Mouse (Mus musculus): ENCODE results near the gene Syce3. TPM values are rescaled to one million over a fixed set of nuclear protein-coding genes. Genes with fewer than 3 reads are reported as not detected.

Gene Syce3
- polyA plus RNA-seq, 1 experiment from 2014 or later = not detected

Other genes starting within 250 kb of the Syce3 start
- 146 and 147 TPM in 2 replicates for gene Plxnb2, start 229.7 kb downstream of the Syce3 start, polyA plus RNA-seq (2014; fragmentation: Nextera tagmentation; extraction: Ambion mirVana)
- gene Dennd6b, start 214.0 kb downstream of the Syce3 start, polyA plus RNA-seq (2014; fragmentation: Nextera tagmentation; extraction: Ambion mirVana) = 16.4 and 17.6 TPM in 2 replicates
- 33.5 and 34.6 TPM in 2 replicates for gene Ppp6r2, start 198.9 kb downstream of the Syce3 start, polyA plus RNA-seq (2014; fragmentation: Nextera tagmentation; extraction: Ambion mirVana)
- gene Sbf1, start 95.2 kb downstream of the Syce3 start, polyA plus RNA-seq (2014; fragmentation: Nextera tagmentation; extraction: Ambion mirVana) = 60.4 and 63.0 TPM in 2 replicates
- not detected in 2 replicates for gene Adm2, start 87.8 kb downstream of the Syce3 start, polyA plus RNA-seq (2014; fragmentation: Nextera tagmentation; extraction: Ambion mirVana)
- not detected in 2 replicates for gene Miox, start 76.1 kb downstream of the Syce3 start, polyA plus RNA-seq (2014; fragmentation: Nextera tagmentation; extraction: Ambion mirVana)
- 46.5 and 47.0 TPM in 2 replicates for gene Lmf2, start 54.8 kb downstream of the Syce3 start, polyA plus RNA-seq (2014; fragmentation: Nextera tagmentation; extraction: Ambion mirVana)
- gene Ncaph2, start 54.8 kb downstream of the Syce3 start, polyA plus RNA-seq (2014; fragmentation: Nextera tagmentation; extraction: Ambion mirVana) = 148 and 159 TPM in 2 replicates
- 4.6 and 6.8 TPM in 2 replicates for gene Sco2, start 36.7 kb downstream of the Syce3 start, polyA plus RNA-seq (2014; fragmentation: Nextera tagmentation; extraction: Ambion mirVana)
- 1.1 and 2.5 TPM in 2 replicates for gene Tymp, start 33.5 kb downstream of the Syce3 start, polyA plus RNA-seq (2014; fragmentation: Nextera tagmentation; extraction: Ambion mirVana)
- 0.80 and 1.3 TPM in 2 replicates for gene Odf3b, start 31.2 kb downstream of the Syce3 start, polyA plus RNA-seq (2014; fragmentation: Nextera tagmentation; extraction: Ambion mirVana)
- 0.06 TPM in 1 of 2 replicates, not detected in the other for gene Klhdc7b, start 25.6 kb downstream of the Syce3 start, polyA plus RNA-seq (2014; fragmentation: Nextera tagmentation; extraction: Ambion mirVana)
- gene Cpt1b, start 15.4 kb upstream of the Syce3 start, polyA plus RNA-seq (2014; fragmentation: Nextera tagmentation; extraction: Ambion mirVana) = 0.46 and 0.53 TPM in 2 replicates
- gene C730034F03Rik, start 19.1 kb upstream of the Syce3 start, polyA plus RNA-seq (2014; fragmentation: Nextera tagmentation; extraction: Ambion mirVana) = 2.4 and 3.5 TPM in 2 replicates
- not detected in 2 replicates for gene Gm44502, start 19.2 kb upstream of the Syce3 start, polyA plus RNA-seq (2014; fragmentation: Nextera tagmentation; extraction: Ambion mirVana)
- 52.2 and 54.5 TPM in 2 replicates for gene Chkb, start 19.4 kb upstream of the Syce3 start, polyA plus RNA-seq (2014; fragmentation: Nextera tagmentation; extraction: Ambion mirVana)
- gene Mapk8ip2, start 43.4 kb upstream of the Syce3 start, polyA plus RNA-seq (2014; fragmentation: Nextera tagmentation; extraction: Ambion mirVana) = 3.1 and 4.0 TPM in 2 replicates
- gene Arsa, start 66.9 kb upstream of the Syce3 start, polyA plus RNA-seq (2014; fragmentation: Nextera tagmentation; extraction: Ambion mirVana) = 14.8 and 16.7 TPM in 2 replicates
- gene Shank3, start 89.1 kb upstream of the Syce3 start, polyA plus RNA-seq (2014; fragmentation: Nextera tagmentation; extraction: Ambion mirVana) = 2.4 and 2.8 TPM in 2 replicates
- 0.27 and 0.64 TPM in 2 replicates for gene Acr, start 157.8 kb upstream of the Syce3 start, polyA plus RNA-seq (2014; fragmentation: Nextera tagmentation; extraction: Ambion mirVana)
- gene Rabl2, start 181.4 kb upstream of the Syce3 start, polyA plus RNA-seq (2014; fragmentation: Nextera tagmentation; extraction: Ambion mirVana) = 52.6 and 52.8 TPM in 2 replicates